Mouse (Mus musculus): ENCODE results near the gene Oxnad1.

Gene Oxnad1

DNA sequence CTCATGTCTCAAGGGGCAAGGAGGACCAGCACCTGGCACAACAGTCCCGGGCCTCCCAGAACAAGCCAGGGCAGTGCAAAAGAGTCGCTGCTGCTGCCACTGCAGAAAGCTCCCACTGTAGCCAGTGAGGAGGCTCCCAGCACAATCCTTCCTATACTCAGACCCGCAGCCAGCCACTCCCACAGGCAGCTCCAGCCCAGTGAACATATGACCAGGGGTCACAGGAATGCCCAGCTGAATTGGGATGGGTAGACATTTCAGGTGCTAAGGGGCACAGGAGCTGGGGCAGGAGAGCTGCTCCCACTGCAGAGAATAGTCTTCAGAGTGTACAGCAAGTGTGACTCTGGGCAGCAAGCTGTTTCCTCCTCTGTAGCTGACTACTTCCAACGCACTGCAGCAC lies 60.2 kb downstream of the Oxnad1 start:
- no peak for DNase-seq

DNA sequence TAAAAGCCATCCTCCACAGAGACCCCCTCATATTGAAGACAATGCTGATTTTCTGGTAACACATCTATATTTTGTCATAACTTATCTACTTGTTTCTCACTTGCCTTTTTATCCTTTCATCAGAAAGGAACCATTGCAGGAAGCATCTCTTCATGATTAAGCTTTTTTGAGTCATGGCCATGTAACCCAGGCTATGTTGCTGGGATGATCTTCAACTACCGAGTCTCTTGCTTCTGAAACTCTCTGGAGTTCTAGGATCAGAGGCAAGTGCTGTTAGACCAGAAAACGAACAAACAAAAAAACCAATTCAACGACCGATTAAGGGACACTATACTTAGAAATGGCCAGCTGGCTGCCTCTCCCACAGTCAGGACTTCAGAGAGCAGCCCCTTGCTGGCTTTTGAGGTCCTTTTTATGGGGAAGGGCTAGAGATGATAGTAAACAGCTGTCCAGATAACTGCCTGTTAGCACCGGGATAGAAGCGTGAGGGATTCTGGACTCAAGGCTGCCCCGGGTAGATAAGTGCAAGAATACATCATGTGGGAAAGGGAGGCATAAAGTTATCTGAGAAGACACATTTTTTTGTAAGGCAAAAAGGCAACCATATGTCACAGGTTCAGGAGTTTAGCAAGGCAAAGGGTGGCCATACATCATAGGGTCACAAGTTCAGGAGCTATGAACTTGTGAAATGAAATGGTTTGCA lies 60.8 kb downstream of the Oxnad1 start:
- no peak for DNase-seq

DNA sequence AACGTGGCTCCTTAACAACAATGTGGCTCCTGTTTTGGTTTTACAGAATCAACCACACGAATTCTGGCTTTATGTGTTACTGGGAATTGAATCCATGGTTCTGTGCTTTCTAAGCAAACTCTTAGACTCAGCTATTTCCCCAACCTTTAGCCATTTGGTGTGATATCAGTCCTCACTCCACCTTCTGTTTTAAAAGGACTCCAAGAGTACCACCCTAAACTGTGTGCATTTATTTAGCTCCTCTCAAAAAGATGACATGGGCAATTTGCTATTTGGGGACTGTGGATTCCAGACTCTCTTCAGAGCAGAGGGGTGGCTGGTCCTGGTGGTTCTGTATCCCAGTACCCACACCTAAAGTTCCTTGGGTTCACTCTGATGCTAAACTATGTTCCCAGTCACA lies 61.4 kb downstream of the Oxnad1 start:
- no peak for DNase-seq

DNA sequence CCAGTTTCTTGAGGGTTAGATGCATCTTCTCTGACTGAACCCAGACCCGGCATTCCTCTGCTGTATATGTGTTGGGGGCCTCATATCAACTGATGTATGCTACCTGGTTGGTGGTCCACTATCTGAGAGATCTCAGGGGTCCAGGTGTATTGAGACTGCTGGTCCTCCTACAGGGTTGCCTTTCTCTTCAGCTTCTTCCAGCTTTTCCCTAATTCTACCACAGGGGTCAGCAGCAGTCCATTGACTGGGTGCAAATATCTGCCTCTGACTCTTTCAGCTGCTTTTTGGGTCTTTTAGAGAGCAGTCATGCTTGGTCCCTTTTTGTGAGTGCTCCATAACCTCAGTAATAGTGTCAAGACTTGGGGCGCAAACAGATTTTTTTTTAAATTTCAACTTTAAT lies 65.7 kb downstream of the Oxnad1 start:
- DNase-seq: no peak

DNA sequence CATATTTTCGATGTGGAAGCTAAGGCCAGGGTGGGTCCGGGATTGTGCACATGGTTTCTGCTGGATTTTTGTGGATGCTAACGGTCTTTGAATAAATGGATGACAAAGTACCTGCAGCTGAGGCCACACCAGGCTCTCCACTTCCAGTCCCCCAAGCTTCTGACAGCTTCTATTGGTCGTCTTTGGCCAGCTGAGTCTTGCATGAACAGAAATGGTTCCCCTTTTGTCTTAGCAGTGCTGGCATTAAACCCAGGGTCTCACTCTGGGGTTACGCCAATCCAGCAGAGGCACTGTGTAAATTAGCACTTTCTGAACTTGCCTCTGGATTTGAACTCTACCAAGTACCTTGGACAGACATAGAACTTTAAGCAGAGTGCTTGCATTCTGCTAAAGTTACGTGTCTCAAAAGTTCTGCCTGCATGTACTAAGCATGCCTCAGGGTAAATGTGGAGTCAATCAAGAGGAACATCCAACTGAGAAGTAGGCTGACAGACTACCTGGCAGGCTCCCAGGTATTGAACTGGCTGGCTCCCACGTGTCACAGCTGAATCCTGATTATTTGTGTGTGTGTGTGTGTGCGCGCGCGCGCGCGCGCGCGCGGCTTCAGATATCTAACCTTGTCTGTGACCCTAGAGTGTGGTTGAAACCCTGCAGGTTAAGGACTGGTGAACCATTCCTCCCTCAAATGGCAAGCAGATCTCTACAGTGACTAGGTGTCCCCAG lies 67.2 kb downstream of the Oxnad1 start:
- no peak for DNase-seq

Data from kidney, postnatal 36 days (tissue).